Mouse (Mus musculus): Measurements from ENCODE around the gene Cir1. TPM values are rescaled to one million over a fixed set of nuclear protein-coding genes. Genes with fewer than 3 reads are reported as not detected.

Cir1 gene
- total RNA-seq, 2 experiments from 2014 or later = 9.9 to 10.0 TPM

DNA sequence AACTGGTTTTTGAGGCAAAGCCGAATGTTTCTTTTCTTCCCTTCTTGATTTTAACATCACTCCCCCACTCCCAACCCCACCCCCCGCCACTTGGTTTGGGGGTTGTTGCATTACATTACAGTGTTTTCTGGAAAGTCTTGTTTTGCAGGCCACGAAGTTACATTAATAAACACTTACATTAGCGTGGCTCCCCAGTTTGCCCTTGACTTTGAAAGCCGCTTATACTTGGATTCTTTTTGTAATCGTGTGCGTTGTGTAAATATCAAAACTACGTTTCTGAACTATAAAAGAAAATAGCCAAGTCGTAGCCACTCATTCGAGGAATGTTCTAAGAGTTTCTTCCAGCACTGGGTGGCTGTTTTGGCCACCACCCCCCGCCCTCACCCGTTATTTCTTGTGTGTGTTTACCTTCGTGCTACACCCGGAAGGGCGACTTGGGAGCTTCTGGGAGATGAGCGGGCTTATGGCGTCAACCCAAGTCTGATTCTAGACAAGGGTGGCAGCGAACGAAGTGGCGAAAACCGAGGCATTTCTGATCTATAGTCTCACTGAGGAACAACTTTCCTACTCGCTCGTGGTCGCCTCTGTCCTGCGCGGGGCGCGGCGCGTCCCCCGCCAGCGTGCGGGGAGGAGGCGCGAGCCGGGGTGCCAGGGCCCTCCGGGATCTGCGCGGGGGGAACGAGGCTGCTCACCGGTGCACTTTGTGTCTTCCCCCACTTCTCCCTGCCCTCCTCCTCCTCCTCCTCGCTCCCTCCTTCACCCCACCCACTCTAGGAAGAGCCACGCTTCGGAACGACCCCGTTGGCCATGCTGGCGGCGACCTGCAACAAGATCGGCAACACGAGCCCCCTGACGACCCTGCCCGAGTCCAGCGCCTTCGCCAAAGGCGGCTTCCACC is 39.9 kb downstream of the Cir1 start:
- DNase-seq = no peak

- no peak for DNase-seq
These were observed 40.9 kb downstream of the Cir1 start, which contains the start of gene Sp9 for GRCm38 (mm10) chr2:73271459-73272161. Gene Sp9 (plus strand): TSS chr2:73271925.

DNA sequence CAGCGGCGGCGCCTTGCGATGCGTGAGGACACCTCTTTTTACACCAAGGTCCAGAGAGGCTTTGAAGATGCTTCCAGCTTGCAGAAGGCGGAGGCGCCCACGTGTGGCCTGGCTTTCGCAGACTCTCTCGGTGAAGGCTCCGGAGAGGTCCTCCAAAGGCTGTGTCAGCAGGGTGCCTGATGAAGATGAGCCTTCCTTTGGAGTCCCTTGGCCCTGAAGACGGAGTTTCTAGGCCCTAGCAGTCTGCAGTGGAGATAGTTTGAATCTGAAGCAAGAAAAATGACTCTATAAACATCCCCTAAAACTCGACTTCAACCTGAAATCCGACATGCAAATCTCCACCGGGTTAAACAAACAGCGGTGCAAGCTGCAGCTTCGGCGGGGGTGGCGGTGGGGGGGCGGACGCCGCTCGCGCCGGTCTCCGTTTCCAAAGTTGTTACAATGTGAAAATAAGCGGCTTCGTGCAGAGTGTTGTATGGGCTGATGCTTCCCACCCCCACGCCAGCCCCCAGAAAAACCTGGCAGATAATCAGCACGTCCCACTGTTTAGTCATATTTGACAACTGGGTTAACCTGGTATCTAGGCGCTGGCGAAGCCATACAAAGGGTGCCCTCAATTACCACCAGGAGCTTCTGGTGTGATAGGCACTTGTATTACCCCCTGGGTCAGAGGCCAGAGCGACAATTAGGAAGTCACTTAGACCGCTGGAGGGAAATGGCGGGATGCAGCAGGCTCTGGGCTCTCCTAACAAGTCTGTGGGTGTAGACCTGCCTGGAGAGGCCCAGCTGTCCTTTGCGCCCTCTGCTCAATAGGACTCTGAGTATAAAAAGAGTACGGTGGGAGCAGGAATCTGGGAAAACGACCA is 41.7 kb downstream of the Cir1 start:
- no peak for DNase-seq

GRCm38 (mm10) chr2:73270071-73270592 is 42.4 kb downstream of the Cir1 start:
- DNase-seq = no peak

- DNase-seq = no peak
These were observed 42.8 kb downstream of the Cir1 start for GRCm38 (mm10) chr2:73269666-73270065.

DNA sequence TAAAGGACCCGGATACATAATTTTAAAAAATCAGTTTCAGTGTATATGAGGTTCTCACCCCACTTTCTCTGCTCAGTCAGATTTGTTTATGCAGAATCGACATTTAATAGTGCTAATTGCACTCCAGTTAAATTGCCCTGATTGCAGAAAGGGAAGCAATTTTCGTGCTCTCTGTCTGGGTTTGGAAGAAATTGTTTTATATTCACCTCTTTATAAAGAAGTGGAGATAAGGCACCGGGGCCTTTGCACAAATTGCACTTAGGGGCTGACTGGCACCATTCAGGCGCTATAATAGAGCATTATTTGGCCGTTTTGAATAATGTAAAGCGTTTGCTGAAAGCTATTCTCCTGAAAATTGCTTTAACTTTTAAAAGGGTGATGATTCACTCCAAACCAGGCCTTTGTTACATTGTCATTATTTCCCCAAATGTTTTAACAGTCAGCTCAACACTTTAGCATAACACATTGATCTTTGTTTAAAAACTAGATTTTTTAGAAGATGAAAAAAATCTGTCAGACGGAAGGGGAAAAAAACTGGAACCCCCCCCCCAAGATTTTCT is 43.6 kb downstream of the Cir1 start:
- DNase-seq = no peak

- no peak for DNase-seq
These were observed 44.2 kb downstream of the Cir1 start for GRCm38 (mm10) chr2:73268281-73268680.

DNA sequence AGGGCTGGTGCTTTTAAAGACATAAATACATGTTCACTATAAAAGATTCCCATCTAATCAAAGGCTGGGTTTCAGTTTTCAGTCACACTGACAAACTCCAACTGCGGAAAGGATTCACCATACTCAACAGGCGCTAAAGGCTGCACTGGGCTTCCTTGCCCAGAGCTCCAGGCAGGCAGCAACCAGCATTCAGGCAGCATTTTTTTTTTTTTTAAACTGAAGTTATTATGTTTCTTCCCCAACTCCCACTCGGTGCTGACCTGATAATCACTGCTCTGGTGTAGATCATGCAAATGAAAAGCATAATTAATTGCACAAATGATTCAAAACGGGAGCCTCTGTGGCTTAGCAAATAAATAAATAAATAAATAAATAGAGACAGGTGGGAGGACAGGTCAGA is 44.7 kb downstream of the Cir1 start:
- no peak for DNase-seq

GRCm38 (mm10) chr2:73267231-73267630 is 45.3 kb downstream of the Cir1 start:
- DNase-seq = no peak

- no peak for DNase-seq
These were observed 45.9 kb downstream of the Cir1 start for GRCm38 (mm10) chr2:73266623-73267022.

GRCm38 (mm10) chr2:73266011-73266410 is 46.5 kb downstream of the Cir1 start:
- no peak for DNase-seq

DNA sequence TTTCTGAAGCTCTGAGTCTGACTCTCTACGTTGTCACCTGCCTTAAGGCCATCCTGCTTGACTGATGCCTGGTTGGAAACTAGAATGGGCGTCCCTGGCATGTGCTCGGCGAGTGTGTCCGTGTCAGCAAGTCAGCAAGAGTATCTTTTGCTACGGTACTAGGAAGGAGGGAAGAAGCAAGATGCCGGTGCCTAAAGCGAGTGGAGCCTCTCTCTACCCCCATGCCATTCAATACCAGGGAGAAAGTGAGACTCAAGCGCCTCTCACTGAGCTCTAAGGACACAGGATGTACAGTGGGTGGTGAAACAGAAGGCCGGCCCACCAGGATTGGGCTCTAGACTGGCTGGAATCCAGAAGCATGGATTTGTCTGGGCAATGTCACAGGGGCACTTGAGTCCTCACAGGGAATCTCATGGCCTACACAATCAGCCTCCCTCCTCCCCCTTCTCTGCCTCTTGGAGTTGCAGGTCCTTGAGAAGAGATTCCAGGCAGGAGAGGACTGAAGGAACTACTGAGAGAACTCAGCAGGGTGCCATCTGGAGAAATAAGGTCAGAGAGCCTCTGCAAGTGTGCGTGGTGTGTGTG is 47.8 kb downstream of the Cir1 start:
- no peak for DNase-seq

DNA sequence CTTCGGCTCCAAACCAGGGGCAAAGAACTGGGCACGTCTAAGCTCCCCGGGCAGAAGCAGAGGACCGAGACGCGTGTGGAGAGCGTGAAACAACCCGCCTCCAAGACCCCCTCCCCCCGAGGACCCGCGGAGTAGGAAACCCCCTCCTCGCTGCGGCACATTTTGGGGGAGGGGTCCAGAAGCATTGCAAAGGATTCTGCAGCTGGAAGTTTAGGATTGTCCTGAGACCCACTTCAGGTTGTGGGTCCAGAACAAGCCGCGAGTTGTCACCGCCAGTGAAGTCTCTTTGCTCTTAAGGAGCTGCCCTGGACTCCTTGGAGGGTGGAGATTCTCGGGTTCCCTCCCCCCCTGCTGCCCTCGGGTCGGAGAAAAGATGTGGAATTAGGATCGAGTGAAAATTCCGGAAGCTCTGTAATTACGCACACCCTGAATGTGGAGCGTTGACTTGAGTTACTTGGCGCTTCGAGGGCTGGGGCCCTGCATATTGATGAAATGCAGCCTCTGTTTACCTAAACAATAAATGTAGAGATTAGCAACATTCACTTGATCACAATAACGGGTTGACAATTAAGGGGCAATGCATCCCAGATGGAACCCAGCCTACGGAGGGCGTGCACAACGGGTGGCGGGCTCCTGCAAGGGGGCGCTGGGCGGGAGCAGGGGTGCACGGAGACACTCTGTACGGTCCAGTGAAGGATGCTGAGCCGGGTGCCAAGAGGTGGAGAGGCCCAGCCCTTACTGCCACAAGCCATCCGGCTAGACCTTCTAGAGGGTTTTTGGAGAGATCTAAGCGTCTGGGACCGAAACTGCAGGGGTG is 48.5 kb downstream of the Cir1 start:
- no peak for DNase-seq

GRCm38 (mm10) chr2:73263172-73263765 is 49.2 kb downstream of the Cir1 start:
- no peak for DNase-seq

DNA sequence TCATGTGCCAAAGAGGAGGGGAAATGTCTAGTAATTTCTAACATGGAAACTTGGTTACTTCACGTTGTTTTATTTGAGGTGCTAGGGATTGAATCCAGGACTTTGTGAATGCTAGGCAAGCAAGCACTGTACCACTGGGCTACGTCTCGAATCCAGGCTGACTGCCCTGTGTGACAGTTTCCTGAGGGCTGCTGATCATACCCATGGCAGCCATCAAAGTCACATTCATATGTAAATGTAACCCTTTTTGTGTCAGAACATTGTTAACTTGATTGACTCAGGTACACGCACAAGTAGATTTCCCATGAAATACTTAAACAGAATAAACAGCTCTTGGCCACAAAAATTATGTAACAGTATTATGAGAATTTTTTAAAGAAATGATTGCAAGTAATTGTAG is 63.8 kb downstream of the Cir1 start:
- DNase-seq = no peak

DNA sequence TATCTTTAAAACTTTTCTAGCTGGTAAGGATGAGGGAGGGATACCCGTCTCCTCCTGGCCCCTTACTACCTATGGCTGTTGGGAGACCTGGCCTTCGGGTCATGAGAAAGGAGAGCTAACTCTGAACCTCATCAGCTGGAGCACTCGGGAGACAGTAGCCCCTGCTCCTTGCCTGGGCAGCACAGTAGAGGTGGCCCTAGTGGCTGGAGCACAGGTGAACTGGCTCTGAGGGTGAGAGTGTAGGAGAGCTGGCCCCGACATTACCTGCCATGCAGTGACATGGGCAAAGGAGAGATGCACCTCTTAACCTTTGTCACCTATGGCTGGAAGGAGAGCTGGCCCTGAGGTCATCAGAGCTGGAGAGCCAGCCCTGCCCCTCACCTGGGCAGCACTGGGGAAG is 71.2 kb downstream of the Cir1 start:
- no peak for DNase-seq

All from gastrocnemius, postnatal 25 days (tissue).